Mouse (Mus musculus) heart, postnatal 25 days (tissue): ENCODE measurements around the gene Rab21. TPM values are rescaled to one million over a fixed set of nuclear protein-coding genes. Genes with fewer than 3 reads are reported as not detected.

Experiments used
- DNase-seq: peaks from one replicate; pipeline ENCODE4 v3.0.0; 2022; ENCODE audit warnings: low spot score
- intact Hi-C: fragments of 180-260 bp; cut with DNase I; formaldehyde crosslinking; loops from one replicate; pipeline ENCODE4 v1.15.1; 2025
- total RNA-seq, 2 experiments: library from RNA; stranded (reverse); gene quantifications; 2 replicates each; pipeline ENCODE4 v1.2.3; 2021

Gene Rab21
- 10 to 100 TPM; 73.9 to 78.2 TPM for total RNA-seq

GRCm38 (mm10) chr10:115315473-115316171, at the start of gene Rab21:
Gene Rab21, minus strand, starts transcription at chr10:115315594.
- peak; percentile 94 for DNase-seq
- intact Hi-C loops = loop anchor here (5.0 kb wide), 2 partner anchors 47 to 67 kb away; partner anchors contain the start of genes Thap2, Tmem19 and Zfc3h1

- intact Hi-C loops = loop anchor here (5.0 kb wide), 1 partner anchor 46 kb away; the partner anchor contains the start of gene Rab21
- no peak for DNase-seq
Measured at GRCm38 (mm10) chr10:115363151-115363550, 47.8 kb upstream of the Rab21 start.

GRCm38 (mm10) chr10:115362623-115362964, 47.2 kb upstream of the Rab21 start:
- intact Hi-C loops = loop anchor here (1.0 to 5.0 kb wide), 2 partner anchors 23 to 45 kb away; partner anchors contain the start of gene Rab21
- DNase-seq = no peak

- intact Hi-C loops = loop anchor here (1.0 to 5.0 kb wide), 2 partner anchors 23 to 45 kb away; partner anchors contain the start of gene Rab21
- DNase-seq = peak; percentile 96
Measured at GRCm38 (mm10) chr10:115361840-115362622, 46.6 kb upstream of the Rab21 start, which contains the start of gene Tmem19. Gene Tmem19, minus strand, starts transcription at chr10:115362501.

GRCm38 (mm10) chr10:115359066-115359465, 43.7 kb upstream of the Rab21 start:
- no peak for DNase-seq
- intact Hi-C loops = no loop called here

- DNase-seq = no peak
- intact Hi-C loops = no loop called here
Measured at GRCm38 (mm10) chr10:115358216-115358919, 43.0 kb upstream of the Rab21 start.

- intact Hi-C loops = no loop called here
- DNase-seq = no peak
Measured at GRCm38 (mm10) chr10:115356106-115356505, 40.7 kb upstream of the Rab21 start.

GRCm38 (mm10) chr10:115355016-115355415, 39.6 kb upstream of the Rab21 start:
- intact Hi-C loops = no loop called here
- no peak for DNase-seq

GRCm38 (mm10) chr10:115354553-115354952, 39.2 kb upstream of the Rab21 start:
- no peak for DNase-seq

GRCm38 (mm10) chr10:115350810-115351397, 35.5 kb upstream of the Rab21 start:
- intact Hi-C loops = no loop called here
- no peak for DNase-seq

More at GRCm38 (mm10) chr10:115354553-115354952, 39.2 kb upstream of the Rab21 start:
- intact Hi-C loops = no loop called here

- intact Hi-C loops = no loop called here
- DNase-seq = no peak
Measured at GRCm38 (mm10) chr10:115349509-115349908, 34.1 kb upstream of the Rab21 start.

- intact Hi-C loops = no loop called here
Measured at GRCm38 (mm10) chr10:115349029-115349428, 33.6 kb upstream of the Rab21 start.

GRCm38 (mm10) chr10:115348131-115348530, 32.7 kb upstream of the Rab21 start:
- intact Hi-C loops = no loop called here

More at GRCm38 (mm10) chr10:115349029-115349428, 33.6 kb upstream of the Rab21 start:
- DNase-seq = no peak

GRCm38 (mm10) chr10:115346444-115346843, 31.1 kb upstream of the Rab21 start:
- intact Hi-C loops = no loop called here
- DNase-seq = no peak

More at GRCm38 (mm10) chr10:115348131-115348530, 32.7 kb upstream of the Rab21 start:
- no peak for DNase-seq

GRCm38 (mm10) chr10:115342771-115343425, 27.5 kb upstream of the Rab21 start:
- intact Hi-C loops = no loop called here
- no peak for DNase-seq

- intact Hi-C loops = no loop called here
- no peak for DNase-seq
Measured at GRCm38 (mm10) chr10:115339820-115340328, 24.5 kb upstream of the Rab21 start.

GRCm38 (mm10) chr10:115336901-115337300, 21.5 kb upstream of the Rab21 start:
- intact Hi-C loops = no loop called here
- DNase-seq = no peak

- peak; percentile 12 for DNase-seq
- intact Hi-C loops = no loop called here
Measured at GRCm38 (mm10) chr10:115333528-115333927, 18.1 kb upstream of the Rab21 start.

- intact Hi-C loops = no loop called here
- no peak for DNase-seq
Measured at GRCm38 (mm10) chr10:115332997-115333396, 17.6 kb upstream of the Rab21 start.
